Mouse (Mus musculus) gastrocnemius, postnatal 14 days (tissue): ENCODE data around the gene Hist1h2ad. TPM values are rescaled to one million over a fixed set of nuclear protein-coding genes. Genes with fewer than 3 reads are reported as not detected.
A peak's percentile ranks its signal among the peaks of the same experiment; 100 is the strongest.
"Not testable (repeated sequence)": the region's sequence is repeated elsewhere in the genome, so short reads cannot be mapped to it uniquely, and the experiment has no call there.

Source experiments
- DNase-seq: peaks from one replicate; pipeline ENCODE4 v3.0.0; 2021; ENCODE audit warnings: mixed read lengths
- intact Hi-C: fragments of 180-260 bp; cut with DNase I; formaldehyde crosslinking; loops from one replicate; pipeline ENCODE4 v1.15.1; 2025; ENCODE audit warnings: low total_unique reads
- total RNA-seq, 2 experiments: library from RNA; stranded (reverse); gene quantifications; 2 replicates each; pipeline ENCODE4 v1.2.3; 2021

The Hist1h2ad gene
- total RNA-seq, 2 experiments from 2014 or later, result 13.9 to 14.8 TPM

GRCm38 (mm10) chr13:23581408-23582218 is 7.4 kb downstream of the Hist1h2ad start, which contains the start of gene Hist1h4d:
Gene Hist1h4d, plus strand, starts transcription at chr13:23581598.
- intact Hi-C loops, result no loop called here
- DNase-seq, result peak; percentile 87

GRCm38 (mm10) chr13:23582219-23583056 is 8.3 kb downstream of the Hist1h2ad start:
- DNase-seq, result no peak

GRCm38 (mm10) chr13:23583387-23584068 is 9.3 kb downstream of the Hist1h2ad start:
- DNase-seq, result no peak
- intact Hi-C loops, result no loop called here

More at GRCm38 (mm10) chr13:23582219-23583056, 8.3 kb downstream of the Hist1h2ad start:
- intact Hi-C loops, result no loop called here

- intact Hi-C loops, result no loop called here
- no peak for DNase-seq
Measured at GRCm38 (mm10) chr13:23584331-23584730, 10.2 kb downstream of the Hist1h2ad start.

GRCm38 (mm10) chr13:23585029-23585441 is 10.9 kb downstream of the Hist1h2ad start:
- intact Hi-C loops, result no loop called here
- peak; percentile 71 for DNase-seq

GRCm38 (mm10) chr13:23585442-23586098 is 11.4 kb downstream of the Hist1h2ad start:
- peak; percentile 46 for DNase-seq
- intact Hi-C loops, result not testable (repeated sequence)

- DNase-seq, result no peak
- intact Hi-C loops, result no loop called here
Measured at GRCm38 (mm10) chr13:23586099-23586939, 12.1 kb downstream of the Hist1h2ad start.

- intact Hi-C loops, result no loop called here
- DNase-seq, result no peak
Measured at GRCm38 (mm10) chr13:23586940-23587225, 12.7 kb downstream of the Hist1h2ad start.

GRCm38 (mm10) chr13:23591206-23591605 is 17.0 kb downstream of the Hist1h2ad start:
- intact Hi-C loops, result loop anchor here (10.0 kb wide), 1 partner anchor 166 kb away; the partner anchor contains the start of gene Abt1
- no peak for DNase-seq

GRCm38 (mm10) chr13:23591886-23592285 is 17.7 kb downstream of the Hist1h2ad start:
- DNase-seq, result not testable (repeated sequence)
- intact Hi-C loops, result loop anchor here (10.0 kb wide), 1 partner anchor 167 kb away; the partner anchor contains the start of gene Abt1

- DNase-seq, result no peak
- intact Hi-C loops, result loop anchor here (10.0 kb wide), 1 partner anchor 168 kb away; the partner anchor contains the start of gene Abt1
Measured at GRCm38 (mm10) chr13:23592614-23593013, 18.4 kb downstream of the Hist1h2ad start.

GRCm38 (mm10) chr13:23593051-23593770 is 19.0 kb downstream of the Hist1h2ad start:
- DNase-seq, result no peak
- intact Hi-C loops, result loop anchor here (10.0 kb wide), 1 partner anchor 168 kb away; the partner anchor contains the start of gene Abt1

GRCm38 (mm10) chr13:23595185-23595584 is 21.0 kb downstream of the Hist1h2ad start:
- DNase-seq, result no peak
- intact Hi-C loops, result loop anchor here (10.0 kb wide), 1 partner anchor 170 kb away; the partner anchor contains the start of gene Abt1

- intact Hi-C loops, result loop anchor here (10.0 kb wide), 1 partner anchor 171 kb away; the partner anchor contains the start of gene Abt1
Measured at GRCm38 (mm10) chr13:23595622-23596372, 21.6 kb downstream of the Hist1h2ad start.

GRCm38 (mm10) chr13:23597957-23598356 is 23.8 kb downstream of the Hist1h2ad start:
- DNase-seq, result peak; percentile 68
- intact Hi-C loops, result loop anchor here (10.0 kb wide), 1 partner anchor 173 kb away; the partner anchor contains the start of gene Abt1

More at GRCm38 (mm10) chr13:23595622-23596372, 21.6 kb downstream of the Hist1h2ad start:
- no peak for DNase-seq

GRCm38 (mm10) chr13:23603182-23603699 is 29.1 kb downstream of the Hist1h2ad start:
- no peak for DNase-seq
- intact Hi-C loops, result no loop called here
